Mouse (Mus musculus) frontal cortex, postnatal 36 days (tissue): ENCODE results near the gene Smr2.
"Not testable (repeated sequence)": the region's sequence is repeated elsewhere in the genome, so short reads cannot be mapped to it uniquely, and the experiment has no call there.

Source experiments
- DNase-seq, 2 experiments: peaks; one replicate each; pipeline ENCODE4 v3.0.0; 2022; ENCODE audit warnings: low spot score in 2 of 2

Gene Smr2

DNA sequence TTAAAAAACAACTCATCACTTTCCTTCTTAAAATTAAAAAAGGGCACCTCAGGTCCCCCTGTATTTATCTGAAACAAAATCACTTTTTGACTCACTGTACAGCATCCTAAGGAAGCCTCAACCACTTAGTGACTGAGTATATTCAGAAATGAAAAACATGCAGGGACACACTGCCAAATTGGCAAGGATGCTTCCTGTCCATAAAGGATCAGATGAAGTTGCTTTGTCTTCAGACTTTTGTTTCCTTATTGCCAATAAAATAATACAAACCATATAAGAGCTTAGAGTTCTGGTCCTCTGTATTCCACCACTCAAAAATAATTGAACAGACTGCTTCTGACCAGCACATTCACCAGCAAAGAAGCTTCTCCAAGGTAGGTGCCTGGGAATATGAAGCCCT lies at the start of gene Smr2:
Smr2 (plus strand) TSS at position 301 of the 400 bp plus-strand sequence.
- DNase-seq = not testable (repeated sequence)

GRCm38 (mm10) chr5:88111430-88111829 lies 25.1 kb downstream of the Smr2 start, which contains the start of gene Gm11116:
Gm11116 (minus strand) TSS chr5:88111530.
- DNase-seq = no peak

DNA sequence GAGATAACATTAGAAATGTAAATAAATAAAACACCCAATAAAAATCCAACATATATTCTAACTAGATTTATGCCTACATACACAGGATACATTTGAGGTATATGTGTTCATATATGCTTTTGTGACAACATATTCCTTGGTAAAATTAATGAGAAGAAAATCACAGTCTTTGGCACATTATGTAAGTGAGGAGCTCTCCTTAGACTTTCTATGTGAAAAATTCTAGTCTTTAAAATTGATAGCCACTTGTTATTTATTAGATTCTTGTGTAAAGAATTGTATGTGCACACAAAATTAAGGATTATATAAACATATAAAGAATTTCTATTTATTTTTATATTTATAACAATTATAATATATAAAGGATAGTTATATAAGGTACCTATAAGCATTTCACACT lies 67.6 kb downstream of the Smr2 start, which contains the start of gene Gm11115:
Gm11115 (minus strand) TSS at position 101 of the 400 bp plus-strand sequence.
- no peak for DNase-seq
